Mouse (Mus musculus) megakaryocyte, embryonic 14.5 days (primary cell): ENCODE measurements around the gene Ccl28. TPM values are rescaled to one million over a fixed set of nuclear protein-coding genes. Genes with fewer than 3 reads are reported as not detected.
"Not testable (repeated sequence)": the region's sequence is repeated elsewhere in the genome, so short reads cannot be mapped to it uniquely, and the experiment has no call there.

Experiments used
- H3K27me3 ChIP-seq: replicated peaks from 2 replicates; pipeline ENCODE3; 2012; ENCODE audit warnings: inconsistent platforms
- H3K36me3 ChIP-seq: replicated peaks from 2 replicates; pipeline ENCODE3; 2012; ENCODE audit warnings: low read length, inconsistent platforms, mixed read lengths
- H3K4me1 ChIP-seq: 2 replicates; pipeline ENCODE4 v1.6.1; 2012; ENCODE audit warnings: inconsistent platforms
- H3K4me3 ChIP-seq: replicated peaks from 2 replicates; pipeline ENCODE3; 2012; ENCODE audit warnings: moderate library complexity, mild to moderate bottlenecking, inconsistent platforms
- H3K9me3 ChIP-seq: 2 replicates; pipeline ENCODE4 v1.6.1; 2012; ENCODE audit warnings: inconsistent platforms
- FLI1 ChIP-seq: IDR thresholded peaks from 2 replicates; pipeline ENCODE4 v1.6.1; 2012; ENCODE audit warnings: low read length, inconsistent platforms, mixed read lengths
- GATA1 ChIP-seq: IDR thresholded peaks from 3 replicates; pipeline ENCODE4 v1.6.1; 2012; ENCODE audit warnings: mixed read lengths, low read length, inconsistent platforms, borderline replicate concordance
- polyA plus RNA-seq: library from polyadenylated mRNA; stranded (reverse); fragments of >175 nt; gene quantifications from 2 replicates; pipeline ENCODE4 v1.2.3, GENCODE M21; 2012; ENCODE audit warnings: low replicate concordance; ENCODE audit not compliant: insufficient read depth

Gene Ccl28
- polyA plus RNA-seq, 1 experiment, result not detected

- H3K4me3 ChIP-seq, result peak overlapping the region; percentile 99
- peaks cover 23% of the 10 kb centered on the region for H3K36me3 ChIP-seq
- H3K9me3 ChIP-seq, result no peaks in the 10 kb centered on the region
- H3K4me1 ChIP-seq, result peaks cover 50% of the 10 kb centered on the region
- no peak for TF ChIP-seq GATA1
- TF ChIP-seq FLI1, result no peak
- no peaks in the 10 kb centered on the region for H3K27me3 ChIP-seq
These were observed 66.1 kb downstream of the Ccl28 start for GRCm38 (mm10) chr13:119689709-119690038.

DNA sequence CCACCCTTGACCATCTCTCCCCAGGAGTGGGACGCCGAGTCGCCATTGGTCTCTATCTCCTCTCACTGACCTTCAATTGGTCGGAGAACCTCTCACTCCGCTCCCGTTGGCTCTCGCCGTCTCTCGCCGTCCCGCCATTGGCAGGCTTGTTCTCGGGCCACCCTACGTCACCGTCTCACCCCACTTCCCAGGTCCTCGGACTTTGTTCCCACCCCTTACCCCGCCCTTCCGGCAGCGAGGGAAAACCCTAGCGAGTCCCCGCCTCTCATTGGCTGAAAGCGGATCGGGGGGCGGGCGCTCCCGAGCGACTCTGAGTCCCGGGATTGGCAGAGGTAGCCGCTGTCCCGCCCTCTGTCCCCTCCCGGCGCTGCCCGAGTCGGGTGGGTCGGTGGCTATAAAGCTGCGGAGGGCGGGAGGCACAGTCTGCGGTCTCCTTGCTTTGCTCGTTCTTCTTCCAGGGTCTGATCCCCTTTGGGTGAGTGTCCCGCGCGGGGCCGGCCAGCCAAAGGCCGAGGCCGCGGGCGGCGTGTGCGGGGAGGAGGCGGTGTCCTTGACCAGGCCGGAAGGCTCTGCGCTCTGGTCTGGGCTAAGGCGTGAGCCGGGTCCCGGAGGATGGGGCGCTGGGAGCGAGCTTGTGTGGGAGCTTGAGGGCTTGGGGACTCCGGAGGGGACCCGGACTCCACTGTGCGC, 66.6 kb downstream of the Ccl28 start, which contains the start of gene Hmgcs1:
Gene Hmgcs1, plus strand, starts transcription at position 341 of the 690 bp plus-strand sequence.
- 0 out of 2 replicates have a peak, but pooled peaks have one; percentile 12 for TF ChIP-seq FLI1
- TF ChIP-seq GATA1, result no peak
- Histone ChIP-seq H3K9me3 (no peaks in the 10 kb centered on the region), H3K27me3 (no peaks in the 10 kb centered on the region), H3K4me1 (peaks cover 54% of the 10 kb centered on the region), H3K4me3 (peak within 1 kb of the TSS; percentile 99), H3K36me3 (peaks cover 26% of the 10 kb centered on the region)

GRCm38 (mm10) chr13:119690876-119691620, 67.4 kb downstream of the Ccl28 start:
- H3K9me3 ChIP-seq, result no peaks in the 10 kb centered on the region
- H3K27me3 ChIP-seq, result no peaks in the 10 kb centered on the region
- TF ChIP-seq FLI1 (no peak), GATA1 (no peak)
- H3K36me3 ChIP-seq, result peaks cover 34% of the 10 kb centered on the region
- H3K4me1 ChIP-seq, result peaks cover 60% of the 10 kb centered on the region
- peak overlapping the region; percentile 99 for H3K4me3 ChIP-seq

DNA sequence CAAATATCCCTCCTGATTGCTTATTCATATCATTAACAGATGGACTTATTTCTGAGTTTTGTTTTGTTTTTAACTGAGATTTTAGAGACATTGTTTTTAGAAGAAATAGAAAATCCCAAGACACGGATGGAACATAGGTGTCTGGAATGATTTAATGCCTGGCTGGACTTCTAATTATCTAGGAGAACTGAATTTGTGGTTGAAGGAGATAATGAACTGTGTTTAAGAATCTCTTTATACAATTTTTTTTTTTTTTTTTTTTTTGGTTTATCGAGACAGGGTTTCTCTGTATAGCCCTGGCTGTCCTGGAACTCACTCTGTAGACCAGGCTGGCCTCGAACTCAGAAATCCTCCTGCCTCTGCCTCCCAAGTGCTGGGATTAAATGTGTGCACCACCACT, 68.3 kb downstream of the Ccl28 start:
- H3K27me3 ChIP-seq, H3K9me3 ChIP-seq: not testable (repeated sequence)
- H3K36me3 ChIP-seq, result peaks cover 43% of the 10 kb centered on the region
- H3K4me1 ChIP-seq, result peaks cover 66% of the 10 kb centered on the region
- peak overlapping the region; percentile 99 for H3K4me3 ChIP-seq

GRCm38 (mm10) chr13:119695676-119696075, 72.1 kb downstream of the Ccl28 start:
- Histone ChIP-seq H3K4me3 (no peak overlapping the region), H3K4me1 (peaks cover 77% of the 10 kb centered on the region), H3K27me3 (no peaks in the 10 kb centered on the region), H3K36me3 (peaks cover 78% of the 10 kb centered on the region), H3K9me3 (no peaks in the 10 kb centered on the region)
- TF ChIP-seq GATA1, result no peak
- TF ChIP-seq FLI1, result no peak

DNA sequence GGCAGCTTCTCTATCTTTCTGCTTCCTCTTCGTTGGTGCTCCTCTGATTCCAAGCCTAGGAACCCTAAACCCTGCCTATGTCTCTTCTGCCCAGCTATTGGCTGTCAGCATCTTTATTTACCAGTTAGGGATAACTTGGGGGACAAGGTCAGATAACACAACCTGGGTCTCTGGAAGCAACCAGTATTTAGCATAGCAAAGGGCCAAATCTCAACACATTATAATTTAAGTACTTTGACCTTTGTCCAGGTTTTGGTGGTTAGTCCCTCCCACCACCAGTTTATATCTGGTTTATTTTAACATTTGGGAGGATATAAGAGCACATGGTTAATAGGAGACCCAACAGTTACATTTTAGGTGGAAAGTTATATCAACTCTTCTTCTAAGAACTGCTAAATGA, 72.9 kb downstream of the Ccl28 start:
- Histone ChIP-seq H3K27me3 (no peaks in the 10 kb centered on the region), H3K36me3 (peaks cover 87% of the 10 kb centered on the region), H3K4me1 (peaks cover 75% of the 10 kb centered on the region), H3K4me3 (no peak overlapping the region), H3K9me3 (no peaks in the 10 kb centered on the region)
- TF ChIP-seq GATA1, result no peak

GRCm38 (mm10) chr13:119698436-119698835, 74.8 kb downstream of the Ccl28 start:
- H3K36me3 ChIP-seq, result peaks cover 96% of the 10 kb centered on the region
- TF ChIP-seq GATA1 (no peak), FLI1 (no peak)

More at GRCm38 (mm10) chr13:119698436-119698835, 74.8 kb downstream of the Ccl28 start:
- Histone ChIP-seq H3K4me3 (no peak overlapping the region), H3K4me1 (peaks cover 65% of the 10 kb centered on the region), H3K27me3 (no peaks in the 10 kb centered on the region), H3K9me3 (no peaks in the 10 kb centered on the region)

Other genes with a start within 250 kb of the Ccl28 start
- gene Paip1, start 195.2 kb upstream of the Ccl28 start, polyA plus RNA-seq, result 10.0 and 21.2 TPM in 2 replicates
- gene 4833420G17Rik, start 161.1 kb upstream of the Ccl28 start, polyA plus RNA-seq, result 2.6 and 2.7 TPM in 2 replicates
- 0.88 TPM in 1 of 2 replicates, not detected in the other for gene Tmem267, start 135.8 kb upstream of the Ccl28 start, polyA plus RNA-seq
- 1.8 TPM in 1 of 2 replicates, not detected in the other for gene 3110070M22Rik, start 135.4 kb upstream of the Ccl28 start, polyA plus RNA-seq
- 5.2 and 20.7 TPM in 2 replicates for gene Hmgcs1, start 66.6 kb downstream of the Ccl28 start, polyA plus RNA-seq
- gene Nim1k, start 132.1 kb downstream of the Ccl28 start, polyA plus RNA-seq, result 0.23 TPM in 1 of 2 replicates, not detected in the other
- 9.9 and 24.6 TPM in 2 replicates for gene Zfp131, start 167.1 kb downstream of the Ccl28 start, polyA plus RNA-seq
- not detected in 2 replicates for gene AF067063, start 206.4 kb downstream of the Ccl28 start, polyA plus RNA-seq
- not detected in 2 replicates for gene D13Ertd608e, start 212.2 kb downstream of the Ccl28 start, polyA plus RNA-seq